Mouse (Mus musculus): ENCODE data around the gene Gm20390.

- TF ChIP-seq POLR2A (IDR thresholded peaks at IDR 0.05; ENCODE audit: borderline replicate concordance, insufficient read depth, low read length) (no peak), CTCF (IDR thresholded peaks at IDR 0.05; ENCODE audit: borderline replicate concordance, insufficient read depth, low read depth, low read length) (no peak)
These were observed 39.0 kb downstream of the Gm20390 start for GRCm38 (mm10) chr11:93929106-93929505.
